Mouse (Mus musculus): ENCODE data around the gene Ppp3ca. TPM values are rescaled to one million over a fixed set of nuclear protein-coding genes. Genes with fewer than 3 reads are reported as not detected.

The Ppp3ca gene
- polyA plus RNA-seq (2014; fragmentation: Illumina TruSeq; extraction: RNeasy Lipid Tissue Mini Kit (QIAGEN cat#74804); ENCODE audit: low read depth, low replicate concordance) = 29.5 TPM

GRCm38 (mm10) chr3:136670110-136670359 lies at the start of gene Ppp3ca:
Gene Ppp3ca (plus strand): TSS chr3:136670124.

